Mouse (Mus musculus) small intestine, adult 2 months (tissue): Measurements from ENCODE around the gene Ube2e2.
"Not testable (repeated sequence)": the region's sequence is repeated elsewhere in the genome, so short reads cannot be mapped to it uniquely, and the experiment has no call there.

Source experiments
- CTCF ChIP-seq: fragments of 200-500 bp; IDR thresholded peaks from 2 replicates; pipeline ENCODE4 v1.5.1; 2012; ENCODE audit warnings: low read depth, mild to moderate bottlenecking, control low read depth, inconsistent platforms, low read length, moderate library complexity, mixed read lengths; ENCODE audit not compliant: insufficient replicate concordance, insufficient read length; ENCODE audit errors: extremely low read depth
- POLR2A ChIP-seq: fragments of 200-500 bp; IDR thresholded peaks from 2 replicates; pipeline ENCODE4 v1.6.1; 2012; ENCODE audit warnings: low read depth, mild to moderate bottlenecking, control low read depth, inconsistent platforms, low read length, moderate library complexity

DNA sequence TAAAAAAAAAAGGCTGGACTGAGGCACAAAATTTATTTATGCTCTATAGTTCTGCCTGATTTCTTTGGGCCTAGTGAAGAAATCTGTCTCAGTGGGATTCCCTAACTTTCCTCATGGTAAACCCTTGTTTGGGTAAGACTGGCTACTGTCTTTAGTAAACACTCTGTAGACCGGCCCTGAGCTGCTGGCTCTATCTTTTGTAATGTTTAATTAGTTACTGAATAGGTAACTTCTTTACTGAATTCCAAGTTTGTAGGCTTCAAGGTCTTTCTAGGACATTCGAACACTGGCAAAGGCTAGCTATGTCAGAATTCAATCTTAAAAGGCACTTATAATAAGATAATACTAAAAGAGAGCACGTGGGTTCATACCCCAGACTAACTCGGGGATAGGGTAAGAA, 355.0 kb downstream of the Ube2e2 start:
- not testable (repeated sequence) for TF ChIP-seq CTCF, POLR2A
